Mouse (Mus musculus): ENCODE data around the gene Rab11fip4. TPM values are rescaled to one million over a fixed set of nuclear protein-coding genes. Genes with fewer than 3 reads are reported as not detected.

Rab11fip4 gene
- total and polyA plus RNA-seq, 3 experiments = 0.05 TPM; not detected in 2

DNA sequence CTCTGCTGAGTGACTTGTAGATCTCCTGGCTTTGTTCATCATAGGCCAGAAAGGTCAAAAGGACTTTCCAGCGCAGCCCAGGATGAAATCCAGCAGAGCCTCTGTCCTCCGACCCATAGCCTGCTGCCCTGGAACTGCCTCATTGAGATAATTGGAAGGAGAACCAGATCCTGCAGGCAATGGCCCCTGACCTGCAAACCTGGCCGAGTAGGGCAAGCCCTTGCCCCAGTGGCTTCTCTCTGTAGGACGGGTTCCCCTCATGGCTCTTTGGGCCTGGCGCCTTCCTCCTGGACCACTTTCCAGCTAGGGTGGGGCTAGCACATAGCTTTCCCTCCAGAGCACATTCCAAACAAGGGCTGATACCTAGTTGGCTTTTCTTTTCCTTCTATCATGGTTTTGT, 131.8 kb downstream of the Rab11fip4 start:
- DNase-seq (ENCODE audit: low spot score) = no peak
- peaks cover 10% of the 10 kb centered on the region for H3K27me3 ChIP-seq (ENCODE audit: insufficient read depth, low read length)
- no peaks in the 10 kb centered on the region for H3K9me3 ChIP-seq (replicated peaks)
- TF ChIP-seq POLR2AphosphoS5 (IDR thresholded peaks at IDR 0.05; ENCODE audit: insufficient replicate concordance, low read depth, low read length) (no peak), TAL1 (conservative IDR thresholded peaks at IDR 0.05; ENCODE audit: low read depth, low read length) (no peak), CTCF (IDR thresholded peaks at IDR 0.05; ENCODE audit: low read depth, low read length) (no peak), GATA2 (IDR thresholded peaks at IDR 0.05; ENCODE audit: borderline replicate concordance, low read depth, low read length) (no peak), GATA1 (IDR thresholded peaks at IDR 0.05; ENCODE audit: borderline replicate concordance, low read length) (no peak)
- H3K36me3 ChIP-seq (replicated peaks) = no peaks in the 10 kb centered on the region
- H3K4me1 ChIP-seq (ENCODE audit: insufficient read depth, low read depth, low read length) = no peaks in the 10 kb centered on the region
- no peak overlapping the region for H3K4me3 ChIP-seq (ENCODE audit: low read depth, low read length)
- ATAC-seq (ENCODE audit: extremely low read depth, insufficient number of reproducible peaks, low FRiP score, poor library complexity, severe bottlenecking) = no peak

DNA sequence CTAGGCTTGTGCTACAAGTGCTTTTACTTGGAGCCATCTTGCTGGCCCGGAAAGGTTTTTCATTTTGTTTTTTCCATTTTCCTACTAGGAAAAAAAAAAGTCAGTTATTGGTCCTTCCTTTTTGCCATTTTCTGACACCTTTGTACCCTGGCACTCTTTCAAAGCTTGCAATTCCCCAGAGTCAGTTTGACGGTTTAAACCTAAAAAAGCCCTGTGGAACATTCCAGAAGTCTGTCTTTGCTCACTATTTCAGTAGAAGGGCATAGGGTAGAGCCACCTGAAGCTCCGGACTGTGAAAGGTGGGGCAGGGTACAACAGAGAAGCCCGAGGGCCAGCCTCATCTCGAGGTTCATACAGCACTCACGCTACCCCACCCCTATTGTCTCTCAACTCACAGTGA, 134.0 kb downstream of the Rab11fip4 start:
- Histone ChIP-seq H3K4me3 (ENCODE audit: low read depth, low read length) (no peak overlapping the region), H3K9me3 (replicated peaks) (no peaks in the 10 kb centered on the region), H3K4me1 (ENCODE audit: insufficient read depth, low read depth, low read length) (no peaks in the 10 kb centered on the region), H3K27me3 (ENCODE audit: insufficient read depth, low read length) (peaks cover 15% of the 10 kb centered on the region), H3K36me3 (replicated peaks) (no peaks in the 10 kb centered on the region)
- ATAC-seq (ENCODE audit: extremely low read depth, insufficient number of reproducible peaks, low FRiP score, poor library complexity, severe bottlenecking) (no peak), DNase-seq (ENCODE audit: low spot score) (no peak)
- TF ChIP-seq CTCF (IDR thresholded peaks at IDR 0.05; ENCODE audit: low read depth, low read length) (no peak), POLR2AphosphoS5 (IDR thresholded peaks at IDR 0.05; ENCODE audit: insufficient replicate concordance, low read depth, low read length) (no peak), GATA2 (IDR thresholded peaks at IDR 0.05; ENCODE audit: borderline replicate concordance, low read depth, low read length) (no peak), GATA1 (IDR thresholded peaks at IDR 0.05; ENCODE audit: borderline replicate concordance, low read length) (no peak)

DNA sequence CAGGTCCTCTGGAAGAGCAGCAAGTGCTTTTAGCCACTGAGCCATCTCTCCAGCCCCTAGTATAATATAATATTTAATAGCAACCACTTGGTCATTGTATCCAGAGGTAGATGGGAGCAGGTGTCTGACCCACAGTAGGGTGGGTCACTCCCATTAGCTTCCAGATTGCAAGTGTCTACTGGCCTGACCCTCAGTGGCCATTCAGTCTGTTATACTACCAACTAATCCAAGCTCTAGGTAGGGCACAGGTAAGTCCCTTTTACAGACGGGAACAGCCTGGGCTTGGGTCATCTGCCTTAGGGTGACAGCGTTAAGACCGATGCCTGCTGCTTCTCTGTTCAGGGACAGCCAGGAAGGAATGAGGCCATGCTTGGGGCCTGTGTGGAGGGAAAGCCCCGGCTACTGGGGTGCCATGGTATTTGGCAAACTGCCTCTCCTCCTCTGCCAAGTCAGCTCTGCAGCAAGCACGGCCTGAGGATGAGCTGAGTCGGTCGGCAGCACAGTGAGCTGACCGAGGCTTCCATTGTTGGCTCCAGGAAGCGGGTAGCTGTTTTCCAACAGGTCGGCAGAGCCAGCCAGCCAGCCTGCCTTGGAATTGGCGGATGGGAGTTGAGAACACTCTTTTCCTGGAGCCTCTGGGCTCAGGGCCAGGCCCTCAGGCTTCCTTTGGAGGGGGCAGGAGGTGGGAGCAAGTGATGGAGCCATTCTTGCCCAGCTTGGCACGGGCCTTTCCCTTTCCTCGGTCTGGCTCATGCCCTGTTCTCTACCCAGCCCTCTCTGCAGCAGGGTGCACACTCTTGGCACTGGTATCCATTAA, 138.4 kb downstream of the Rab11fip4 start:
- no peaks in the 10 kb centered on the region for H3K4me1 ChIP-seq (ENCODE audit: insufficient read depth, low read depth, low read length)
- DNase-seq (ENCODE audit: low spot score) (no peak), ATAC-seq (ENCODE audit: extremely low read depth, insufficient number of reproducible peaks, low FRiP score, poor library complexity, severe bottlenecking) (no peak)
- TF ChIP-seq TAL1 (conservative IDR thresholded peaks at IDR 0.05; ENCODE audit: low read depth, low read length) (no peak), POLR2AphosphoS5 (IDR thresholded peaks at IDR 0.05; ENCODE audit: insufficient replicate concordance, low read depth, low read length) (no peak), GATA1 (IDR thresholded peaks at IDR 0.05; ENCODE audit: borderline replicate concordance, low read length) (no peak), CTCF (IDR thresholded peaks at IDR 0.05; ENCODE audit: low read depth, low read length) (no peak), GATA2 (IDR thresholded peaks at IDR 0.05; ENCODE audit: borderline replicate concordance, low read depth, low read length) (no peak)
- no peaks in the 10 kb centered on the region for H3K36me3 ChIP-seq (replicated peaks)
- H3K9me3 ChIP-seq (replicated peaks) = no peaks in the 10 kb centered on the region
- H3K27me3 ChIP-seq (ENCODE audit: insufficient read depth, low read length) = peaks cover 11% of the 10 kb centered on the region
- no peak overlapping the region for H3K4me3 ChIP-seq (ENCODE audit: low read depth, low read length)

DNA sequence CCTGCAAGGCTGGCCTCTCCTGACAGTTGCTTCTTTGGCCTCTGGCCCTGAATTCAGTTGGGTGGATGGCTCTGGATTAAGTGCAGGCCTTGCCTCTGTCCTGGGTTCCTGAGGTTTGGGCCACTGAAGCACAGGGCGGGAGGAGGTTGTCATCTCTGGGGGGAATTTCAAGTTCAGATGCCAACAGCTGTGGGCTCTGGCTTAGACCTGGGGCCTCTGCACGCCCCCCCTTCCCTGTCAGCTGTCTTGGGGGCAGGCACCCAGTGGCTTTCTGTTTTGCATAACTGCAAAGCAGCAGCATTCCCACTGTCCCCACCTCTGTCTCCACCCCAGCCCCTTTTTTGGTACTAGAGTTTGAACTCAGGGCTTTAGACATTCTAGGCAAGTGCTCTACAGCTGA, 139.4 kb downstream of the Rab11fip4 start:
- ATAC-seq (ENCODE audit: extremely low read depth, insufficient number of reproducible peaks, low FRiP score, poor library complexity, severe bottlenecking) (no peak), DNase-seq (ENCODE audit: low spot score) (no peak)
- no peaks in the 10 kb centered on the region for H3K9me3 ChIP-seq (replicated peaks)
- TF ChIP-seq GATA2 (IDR thresholded peaks at IDR 0.05; ENCODE audit: borderline replicate concordance, low read depth, low read length) = no peak
- no peak for TF ChIP-seq CTCF (IDR thresholded peaks at IDR 0.05; ENCODE audit: low read depth, low read length)
- TF ChIP-seq POLR2AphosphoS5 (IDR thresholded peaks at IDR 0.05; ENCODE audit: insufficient replicate concordance, low read depth, low read length) = no peak
- TF ChIP-seq GATA1 (IDR thresholded peaks at IDR 0.05; ENCODE audit: borderline replicate concordance, low read length) = no peak
- TF ChIP-seq TAL1 (conservative IDR thresholded peaks at IDR 0.05; ENCODE audit: low read depth, low read length) = no peak
- no peak overlapping the region for H3K4me3 ChIP-seq (ENCODE audit: low read depth, low read length)
- peaks cover 13% of the 10 kb centered on the region for H3K27me3 ChIP-seq (ENCODE audit: insufficient read depth, low read length)
- no peaks in the 10 kb centered on the region for H3K36me3 ChIP-seq (replicated peaks)
- no peaks in the 10 kb centered on the region for H3K4me1 ChIP-seq (ENCODE audit: insufficient read depth, low read depth, low read length)

DNA sequence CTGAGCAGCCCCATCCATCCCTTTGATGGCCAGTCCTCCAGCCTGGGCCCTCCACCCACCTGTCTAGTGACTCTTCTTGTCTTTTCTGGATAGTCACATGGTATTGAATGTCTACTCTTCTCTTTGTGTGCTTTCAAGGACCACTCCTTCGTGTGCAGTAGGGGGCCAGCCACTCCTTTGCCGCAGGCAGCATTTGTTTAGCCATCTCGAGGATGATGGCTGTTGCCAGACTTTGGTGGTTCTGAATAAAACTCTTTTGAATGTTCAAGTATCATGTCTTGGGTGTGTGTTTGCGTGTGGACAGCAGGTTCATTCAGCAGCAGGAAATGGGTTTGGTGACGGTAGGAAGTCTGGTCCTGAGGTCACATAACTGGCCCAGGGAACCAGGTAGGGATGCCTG, 140.5 kb downstream of the Rab11fip4 start:
- DNase-seq (ENCODE audit: low spot score) (no peak), ATAC-seq (ENCODE audit: extremely low read depth, insufficient number of reproducible peaks, low FRiP score, poor library complexity, severe bottlenecking) (no peak)
- H3K27me3 ChIP-seq (ENCODE audit: insufficient read depth, low read length) = peaks cover 14% of the 10 kb centered on the region
- no peak overlapping the region for H3K4me3 ChIP-seq (ENCODE audit: low read depth, low read length)
- no peak for TF ChIP-seq CTCF (IDR thresholded peaks at IDR 0.05; ENCODE audit: low read depth, low read length)
- no peak for TF ChIP-seq GATA2 (IDR thresholded peaks at IDR 0.05; ENCODE audit: borderline replicate concordance, low read depth, low read length)
- no peak for TF ChIP-seq POLR2AphosphoS5 (IDR thresholded peaks at IDR 0.05; ENCODE audit: insufficient replicate concordance, low read depth, low read length)
- TF ChIP-seq TAL1 (conservative IDR thresholded peaks at IDR 0.05; ENCODE audit: low read depth, low read length) = no peak
- TF ChIP-seq GATA1 (IDR thresholded peaks at IDR 0.05; ENCODE audit: borderline replicate concordance, low read length) = no peak
- H3K4me1 ChIP-seq (ENCODE audit: insufficient read depth, low read depth, low read length) = no peaks in the 10 kb centered on the region
- H3K36me3 ChIP-seq (replicated peaks) = no peaks in the 10 kb centered on the region
- H3K9me3 ChIP-seq (replicated peaks) = no peaks in the 10 kb centered on the region

DNA sequence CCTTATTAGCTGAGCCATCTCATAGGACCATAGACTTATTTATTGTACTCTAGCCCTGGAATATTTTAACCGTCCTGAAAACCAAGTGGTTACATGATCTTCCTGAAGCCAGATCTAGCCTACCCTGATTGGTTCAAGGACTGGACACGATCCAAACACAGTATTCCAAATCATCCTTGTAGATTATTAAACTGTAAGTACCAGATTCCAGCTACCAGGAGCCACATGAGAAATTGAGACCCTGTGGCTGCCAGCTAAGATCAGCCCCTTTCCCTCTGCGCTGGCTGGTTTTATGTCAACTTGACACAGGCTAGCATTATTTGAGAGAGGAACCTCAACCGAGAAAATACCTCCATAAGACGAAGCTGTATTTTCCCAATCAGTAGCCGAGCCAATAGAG, 142.0 kb downstream of the Rab11fip4 start:
- no peaks in the 10 kb centered on the region for H3K4me1 ChIP-seq (ENCODE audit: insufficient read depth, low read depth, low read length)
- peaks cover 18% of the 10 kb centered on the region for H3K27me3 ChIP-seq (ENCODE audit: insufficient read depth, low read length)
- no peaks in the 10 kb centered on the region for H3K9me3 ChIP-seq (replicated peaks)
- no peak overlapping the region for H3K4me3 ChIP-seq (ENCODE audit: low read depth, low read length)
- TF ChIP-seq GATA1 (IDR thresholded peaks at IDR 0.05; ENCODE audit: borderline replicate concordance, low read length) = no peak
- TF ChIP-seq TAL1 (conservative IDR thresholded peaks at IDR 0.05; ENCODE audit: low read depth, low read length) = no peak
- TF ChIP-seq POLR2AphosphoS5 (IDR thresholded peaks at IDR 0.05; ENCODE audit: insufficient replicate concordance, low read depth, low read length) = no peak
- TF ChIP-seq CTCF (IDR thresholded peaks at IDR 0.05; ENCODE audit: low read depth, low read length) = no peak
- no peak for TF ChIP-seq GATA2 (IDR thresholded peaks at IDR 0.05; ENCODE audit: borderline replicate concordance, low read depth, low read length)
- H3K36me3 ChIP-seq (replicated peaks) = no peaks in the 10 kb centered on the region
- ATAC-seq (ENCODE audit: extremely low read depth, insufficient number of reproducible peaks, low FRiP score, poor library complexity, severe bottlenecking) (no peak), DNase-seq (ENCODE audit: low spot score) (no peak)
